Mouse (Mus musculus): Measurements from ENCODE around the gene Plekhg3.

The Plekhg3 gene

DNA sequence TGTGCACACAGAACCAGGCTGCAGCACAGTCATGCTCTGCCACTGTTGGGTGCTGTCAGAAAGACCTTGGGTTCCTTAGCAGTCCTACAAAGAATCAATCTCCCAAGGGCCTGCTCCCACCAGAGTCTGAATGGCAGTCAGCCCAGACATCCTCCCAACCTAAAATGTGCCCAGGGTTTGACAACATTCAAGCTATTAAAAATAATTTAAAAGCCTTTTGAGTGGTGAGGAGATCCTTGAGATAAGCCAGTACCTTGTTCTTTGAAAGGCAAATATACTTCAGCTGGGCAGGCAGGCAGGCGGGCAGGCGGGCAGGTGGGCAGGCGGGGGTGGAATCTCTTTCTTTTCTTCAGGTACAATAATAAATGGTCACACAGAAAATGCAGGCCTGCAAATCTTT is 5.8 kb upstream of the Plekhg3 start:
- intact Hi-C loops (cut with DNase I) = no loop called here

DNA sequence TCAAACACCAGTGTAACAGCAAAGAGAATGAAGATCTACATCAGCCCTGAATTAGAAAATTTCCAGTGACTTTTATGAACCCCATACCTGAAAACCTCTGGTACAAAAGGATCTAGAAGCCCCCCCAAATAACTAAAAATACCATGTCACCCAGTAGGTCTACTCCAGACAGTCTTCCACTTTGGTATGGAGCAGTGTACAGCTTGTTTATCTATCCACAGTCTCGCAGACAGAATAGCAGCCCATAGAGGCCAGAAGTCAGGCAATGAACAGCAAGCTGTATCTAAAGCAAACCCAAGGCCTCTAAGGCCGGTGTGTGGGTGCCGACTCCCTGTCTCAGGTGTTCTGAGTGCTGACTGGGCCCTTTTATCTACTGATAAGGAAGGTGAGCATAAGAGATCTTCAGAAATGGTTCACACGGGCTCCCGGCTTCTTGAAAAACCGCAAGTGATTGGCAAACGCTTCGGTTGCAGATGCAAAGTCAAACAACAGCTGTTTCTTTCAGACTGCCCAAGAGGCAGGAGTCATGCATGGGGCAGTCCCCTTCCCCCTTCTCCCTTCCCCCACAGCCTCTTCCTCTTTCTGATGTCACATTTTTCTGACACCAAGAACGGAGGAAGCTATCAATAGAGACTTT is 3.3 kb upstream of the Plekhg3 start:
- intact Hi-C loops (cut with DNase I) = no loop called here

DNA sequence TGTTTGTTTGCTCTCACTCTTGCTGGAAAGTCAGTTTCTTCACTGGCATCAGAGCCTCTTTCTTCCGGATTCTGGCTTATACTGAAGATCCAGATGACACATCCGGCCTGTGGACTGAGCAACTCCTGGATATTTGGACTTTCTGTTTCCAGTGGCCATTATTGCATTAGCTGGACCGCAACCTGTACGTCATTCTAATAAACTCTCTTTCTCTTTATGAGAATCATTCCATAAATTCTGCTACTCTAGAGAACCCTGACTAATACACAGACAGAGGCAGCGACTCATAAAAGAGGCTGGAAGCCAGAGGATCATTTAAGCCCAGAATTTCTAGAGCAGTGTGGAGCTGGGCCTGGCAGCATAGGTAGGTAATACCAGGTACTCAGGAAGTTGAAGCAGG is 1.9 kb upstream of the Plekhg3 start:
- intact Hi-C loops (cut with DNase I) = no loop called here

DNA sequence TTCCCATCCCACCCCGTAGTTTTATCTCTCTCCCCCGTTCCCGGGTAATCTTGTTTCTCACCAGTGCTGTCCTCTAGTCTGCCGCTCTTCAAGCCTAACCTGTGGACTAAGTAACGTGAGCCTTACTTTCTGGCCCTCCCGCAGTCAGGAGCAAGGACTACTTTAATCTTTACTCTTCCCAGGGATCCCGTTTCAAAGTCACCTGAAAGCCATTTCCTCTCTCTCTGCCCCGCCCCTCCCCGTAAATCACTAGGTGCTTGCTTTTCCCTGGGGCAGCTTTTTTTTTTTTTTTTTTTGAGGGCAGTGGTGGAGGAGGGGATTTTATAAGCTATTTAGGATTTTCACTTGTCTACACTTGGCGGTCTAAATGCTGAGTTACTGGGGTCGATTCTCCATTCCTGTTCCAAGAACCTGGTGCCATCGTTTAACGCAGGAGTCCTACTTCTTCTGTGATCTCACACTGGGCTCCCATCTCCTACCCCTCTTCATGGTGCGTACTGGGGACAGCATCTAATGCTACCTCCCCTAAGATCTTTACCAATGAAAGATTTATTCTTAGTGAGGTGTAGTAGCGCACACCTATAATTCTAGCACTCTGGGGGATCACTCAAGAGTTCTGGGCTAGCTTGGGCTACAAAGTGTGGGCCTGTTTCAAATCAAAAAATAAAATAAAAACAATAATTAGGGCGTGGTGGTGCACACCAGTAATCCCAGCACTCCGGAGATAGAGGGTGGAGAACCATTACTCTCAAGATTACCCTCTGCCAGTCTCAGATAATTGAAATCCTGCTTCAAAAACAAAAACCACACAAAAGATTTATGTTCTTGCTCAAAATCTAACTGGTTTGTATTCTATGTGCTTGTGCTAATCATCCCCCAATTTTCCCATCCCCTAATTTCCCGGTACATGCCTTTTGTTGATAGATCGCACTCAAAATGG is 1.6 kb downstream of the Plekhg3 start:
- intact Hi-C loops (cut with DNase I) = no loop called here

DNA sequence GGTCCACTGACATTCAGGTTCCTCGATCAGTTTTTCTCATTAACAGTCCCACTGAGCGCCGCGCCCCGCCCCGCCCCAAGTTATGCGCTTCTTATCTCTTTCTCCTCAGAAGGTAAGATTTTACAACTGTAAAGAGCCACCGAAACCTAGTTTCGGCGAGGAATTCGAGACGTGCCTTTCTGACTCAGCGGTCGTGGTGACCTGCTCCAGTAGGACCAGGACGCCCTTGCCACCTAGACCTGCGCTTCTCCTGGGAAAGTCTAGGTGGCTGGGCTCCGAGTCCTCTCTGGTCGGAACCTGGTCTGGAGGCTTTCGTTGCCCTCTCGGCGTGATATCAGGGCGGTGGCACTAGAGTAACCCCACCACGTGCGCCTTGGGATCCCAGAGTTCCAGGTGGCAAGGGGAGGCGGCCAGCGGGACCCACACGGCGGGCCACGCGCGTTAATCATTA is 2.3 kb downstream of the Plekhg3 start:
- intact Hi-C loops (cut with DNase I) = no loop called here

DNA sequence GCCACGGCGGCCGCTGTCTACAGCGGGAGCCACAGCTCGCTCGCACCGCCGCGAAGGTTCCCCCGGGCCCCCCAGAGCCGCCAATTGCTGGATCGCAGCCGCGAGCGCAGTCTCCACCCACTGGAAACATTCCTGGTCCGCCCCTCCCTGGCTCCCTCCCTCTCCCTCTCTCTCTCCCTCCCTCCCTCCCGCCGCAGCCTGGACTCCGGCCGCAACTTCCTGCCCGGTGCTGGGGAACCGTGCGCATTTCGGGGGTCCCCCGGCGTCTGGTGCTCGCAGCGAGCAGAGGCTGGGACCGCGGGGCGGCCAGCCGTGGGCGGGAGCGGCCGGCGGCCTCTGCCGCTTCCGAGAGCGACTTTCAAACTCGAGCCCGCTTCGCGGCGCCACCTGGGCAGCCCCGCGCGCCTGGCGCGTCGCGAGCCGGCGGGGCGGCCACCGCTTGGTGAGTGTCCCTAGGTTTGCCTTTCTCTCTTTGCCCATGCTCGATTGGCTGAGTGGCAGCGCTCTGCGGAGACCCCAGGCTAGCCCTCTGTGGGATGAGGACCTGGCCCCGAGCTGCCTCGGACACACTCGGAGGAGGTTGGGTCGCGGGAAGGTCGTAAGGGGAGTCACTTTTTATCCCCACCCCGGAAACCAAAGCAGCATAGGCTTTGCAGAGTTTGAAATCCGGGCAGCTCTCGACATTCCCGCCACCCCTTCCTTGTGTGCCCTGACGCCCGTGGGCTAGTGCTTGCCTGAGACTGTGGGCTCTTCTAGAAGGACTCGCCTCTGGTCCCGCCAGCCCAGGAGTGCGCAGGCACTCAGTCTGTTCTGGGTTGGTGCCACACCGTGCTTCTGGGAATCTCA is 2.9 kb downstream of the Plekhg3 start:
- intact Hi-C loops (cut with DNase I) = no loop called here

DNA sequence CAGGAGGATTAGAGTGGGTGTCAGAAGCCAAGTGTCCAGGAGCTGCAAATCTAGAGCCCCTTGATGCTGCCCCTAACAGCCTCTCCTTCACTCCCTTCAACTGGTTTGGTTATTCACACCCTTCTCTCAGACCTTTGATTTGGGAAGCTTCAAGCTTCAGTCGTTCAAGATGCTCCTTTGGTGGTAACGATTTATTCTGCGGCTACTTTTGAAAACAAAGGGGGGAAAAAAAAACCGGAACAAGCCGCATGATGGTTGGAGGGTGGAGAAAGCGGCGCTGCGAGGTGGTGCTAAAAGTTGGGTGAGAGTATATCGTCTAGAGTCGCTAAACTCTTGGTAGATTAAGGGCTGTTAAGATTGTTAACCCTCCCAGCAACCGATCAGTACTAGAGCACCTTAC is 3.5 kb downstream of the Plekhg3 start:
- intact Hi-C loops (cut with DNase I) = no loop called here

GRCm38 (mm10) chr12:76534641-76535283 is 4.1 kb downstream of the Plekhg3 start:
- intact Hi-C loops (cut with DNase I) = no loop called here

DNA sequence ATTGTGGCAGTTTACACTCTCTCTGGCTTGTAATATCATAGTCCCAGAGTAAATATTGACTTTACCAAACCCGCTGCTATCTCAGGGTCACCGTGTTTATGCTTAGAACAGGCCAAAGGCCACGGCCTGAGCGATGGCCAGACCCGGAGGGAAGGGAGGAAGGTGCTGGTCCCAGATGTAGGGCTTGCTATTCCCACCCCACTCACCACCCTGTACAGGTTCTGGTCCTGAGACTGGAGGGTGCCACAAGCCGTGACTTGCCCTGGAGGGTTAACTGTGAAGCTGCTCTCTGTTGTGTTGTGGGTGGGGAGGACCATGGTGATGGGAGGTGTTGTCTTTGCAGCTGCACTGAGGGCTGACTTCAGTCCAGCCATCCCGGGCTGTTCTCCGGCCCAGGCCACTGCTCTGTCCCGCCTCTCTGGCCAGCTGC is 4.8 kb downstream of the Plekhg3 start:
- intact Hi-C loops (cut with DNase I) = no loop called here

DNA sequence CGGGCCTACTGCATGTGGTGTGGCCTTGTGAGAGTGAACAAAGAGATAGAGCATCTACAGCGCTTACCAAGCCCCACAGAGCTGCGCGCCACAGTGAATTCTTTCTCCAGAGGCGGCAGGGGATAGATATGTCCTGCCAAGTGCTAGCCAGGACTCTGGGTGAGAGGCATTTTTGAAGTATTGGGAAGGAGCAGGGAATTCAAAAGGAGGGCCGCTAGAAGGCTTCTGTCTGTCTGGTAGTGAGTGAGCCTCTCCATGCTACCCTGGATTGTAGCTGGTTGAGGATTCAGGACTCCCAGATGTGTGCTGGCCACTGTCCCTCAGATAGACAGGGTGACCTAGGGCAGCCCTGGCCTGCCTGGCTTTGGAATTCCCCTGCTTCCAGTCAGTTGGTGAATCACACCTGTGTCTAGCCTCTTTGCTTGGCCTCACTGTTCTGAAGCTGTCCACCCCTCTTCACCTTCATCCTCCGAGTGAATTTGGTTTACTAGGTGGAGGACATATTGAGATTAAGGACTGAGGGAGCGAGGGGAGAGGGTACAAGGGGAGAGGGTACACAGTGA is 6.0 kb downstream of the Plekhg3 start:
- intact Hi-C loops (cut with DNase I) = no loop called here

GRCm38 (mm10) chr12:76537434-76537833 is 6.7 kb downstream of the Plekhg3 start:
- intact Hi-C loops (cut with DNase I) = no loop called here

GRCm38 (mm10) chr12:76540169-76540568 is 9.5 kb downstream of the Plekhg3 start:
- intact Hi-C loops (cut with DNase I) = no loop called here

- intact Hi-C loops (cut with DNase I) = no loop called here
Observed at GRCm38 (mm10) chr12:76540701-76541221, 10.1 kb downstream of the Plekhg3 start.

GRCm38 (mm10) chr12:76541475-76541874 is 10.8 kb downstream of the Plekhg3 start:
- intact Hi-C loops (cut with DNase I) = no loop called here

GRCm38 (mm10) chr12:76541879-76542278 is 11.2 kb downstream of the Plekhg3 start:
- intact Hi-C loops (cut with DNase I) = no loop called here

GRCm38 (mm10) chr12:76545786-76546370 is 15.2 kb downstream of the Plekhg3 start:
- intact Hi-C loops (cut with DNase I) = no loop called here

GRCm38 (mm10) chr12:76546383-76547276 is 15.9 kb downstream of the Plekhg3 start:
- intact Hi-C loops (cut with DNase I) = no loop called here

GRCm38 (mm10) chr12:76547409-76548081 is 16.9 kb downstream of the Plekhg3 start:
- intact Hi-C loops (cut with DNase I) = no loop called here

GRCm38 (mm10) chr12:76548082-76548423 is 17.4 kb downstream of the Plekhg3 start:
- intact Hi-C loops (cut with DNase I) = no loop called here
